ENCODE assay signal across 8 mouse cellular contexts in the genomic region with DNA sequence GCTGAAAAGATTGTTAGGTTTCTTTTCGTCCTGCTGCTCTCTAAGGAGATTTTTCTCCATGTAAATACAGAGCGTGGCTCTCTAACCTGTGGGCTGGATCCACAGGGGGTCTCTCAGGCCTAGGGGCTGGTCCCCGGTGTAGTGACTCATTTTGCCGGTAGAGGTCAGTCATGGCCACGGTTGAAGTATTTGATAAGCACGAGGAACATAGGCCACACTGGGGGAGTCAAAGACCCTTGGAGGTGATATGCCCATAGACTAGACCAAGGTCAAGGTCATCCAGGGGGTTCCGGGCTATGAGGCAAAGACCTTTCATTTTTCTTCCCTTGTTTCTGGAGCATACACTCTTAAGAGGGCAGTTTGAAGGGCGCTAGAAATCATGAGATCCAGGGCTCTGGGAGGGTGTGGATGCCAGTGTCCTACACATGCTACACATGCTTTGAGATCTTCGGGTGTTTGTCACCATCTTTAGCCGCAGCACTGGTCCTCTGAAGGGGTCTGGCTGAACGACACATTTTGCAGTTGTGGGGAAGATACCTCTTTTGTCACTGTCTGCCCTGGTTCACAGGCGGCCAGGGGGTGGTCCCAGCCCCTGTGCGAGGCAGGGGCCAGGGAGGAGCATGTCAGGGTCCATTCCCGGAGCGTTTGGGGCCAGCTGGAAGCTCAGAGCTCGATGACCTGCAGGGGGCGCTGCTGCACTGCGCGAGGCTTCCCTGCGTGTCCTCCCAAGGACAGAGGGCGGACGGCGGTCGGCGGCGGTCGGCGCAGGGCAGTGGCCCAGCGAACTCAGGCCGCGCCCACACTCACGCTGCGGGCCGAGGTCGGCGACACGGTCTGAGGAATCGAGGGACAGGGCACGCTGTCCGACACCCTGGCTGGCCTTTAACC.
DNase-seq lines count a peak whose midpoint lies in the region; ATAC-seq and TF ChIP-seq lines count a peak whose summit lies in the region.

No protein-coding gene starts in this region.

- TF ChIP-seq RAD21 in CH12.LX (IDR thresholded peaks at IDR 0.05; ENCODE audit: low read depth, low read length), result peak; percentile 72

- no peak for TF ChIP-seq EP300 in CH12.LX (IDR thresholded peaks at IDR 0.05; ENCODE audit: low read length)

- no peaks in the 10 kb centered on the region for H3K36me3 ChIP-seq in CH12.LX (replicated peaks in 1 of 2; ENCODE audit: control insufficient read depth in 1 of 2, insufficient read depth in 1 of 2, low read length in 1 of 2)
- no peaks in the 10 kb centered on the region for H3K36me3 ChIP-seq in forebrain, embryonic 15.5 days
- H3K36me3 ChIP-seq in liver, embryonic 16.5 days (ENCODE audit: control insufficient read depth, insufficient read depth), result no peaks in the 10 kb centered on the region
- no peaks in the 10 kb centered on the region for H3K36me3 ChIP-seq in neural tube, embryonic 15.5 days

- no peaks in the 10 kb centered on the region for H3K9me3 ChIP-seq in CH12.LX (replicated peaks; ENCODE audit: low read length)
- H3K9me3 ChIP-seq in forebrain, embryonic 15.5 days, result no peaks in the 10 kb centered on the region
- H3K9me3 ChIP-seq in liver, embryonic 16.5 days (replicated peaks; ENCODE audit: control insufficient read depth, low read length), result no peaks in the 10 kb centered on the region
- no peaks in the 10 kb centered on the region for H3K9me3 ChIP-seq in neural tube, embryonic 15.5 days (replicated peaks)

- peaks cover 27% of the 10 kb centered on the region for H3K27me3 ChIP-seq in CH12.LX (replicated peaks)
- H3K27me3 ChIP-seq in forebrain, embryonic 15.5 days, result no peaks in the 10 kb centered on the region
- peaks cover 11% of the 10 kb centered on the region for H3K27me3 ChIP-seq in liver, embryonic 16.5 days (ENCODE audit: control insufficient read depth, insufficient read depth, low read depth, low read length)
- no peaks in the 10 kb centered on the region for H3K27me3 ChIP-seq in neural tube, embryonic 15.5 days (replicated peaks)

- peak overlapping the region in 1 of 3 experiments; percentile 52 for H3K4me3 ChIP-seq in CH12.LX (replicated peaks in 1 of 3; ENCODE audit: low read depth in 2 of 3, low read length in 2 of 3, poor library complexity in 1 of 3)
- peak overlapping the region; percentile 51 for H3K4me3 ChIP-seq in forebrain, embryonic 15.5 days
- peak overlapping the region; percentile 43 for H3K4me3 ChIP-seq in liver, embryonic 16.5 days (ENCODE audit: low read depth, low read length)
- H3K4me3 ChIP-seq in neural tube, embryonic 15.5 days (replicated peaks), result peak overlapping the region; percentile 51

- dilution Hi-C loops in CH12.LX (cut with MboI; ENCODE audit: extremely low pct_ligation_motif_present, extremely low pct_unique_long_range_greater_than_20kb, low sequenced_read_pairs), result no loop called here

- peak; percentile 51 for DNase-seq in CH12.LX (ENCODE audit: extremely low read depth)
- DNase-seq in c-Kit-positive CD71-positive TER-119-positive erythroid progenitor cells, embryonic 14.5 days (ENCODE audit: low spot score), result peak; percentile 56
- peak; percentile 88 to 92 for DNase-seq in heart, postnatal 14 days
- DNase-seq in large intestine, adult 2 months (ENCODE audit: low read depth, low spot score), result peak; percentile 18
- DNase-seq in testis, postnatal 14 days (ENCODE audit: low spot score), result peak; percentile 86

- TF ChIP-seq CTCF in CH12.LX (conservative IDR thresholded peaks at IDR 0.05 in 1 of 2, IDR thresholded peaks at IDR 0.05 in 1 of 2; ENCODE audit: low read depth in 2 of 2, low read length in 2 of 2), result peak; percentile 34 to 76

- ATAC-seq in forebrain, embryonic 15.5 days (replicated peaks), result peak; percentile 94
- ATAC-seq in liver, embryonic 16.5 days (ENCODE audit: low read depth), result peak; percentile 48
- peak; percentile 95 for ATAC-seq in neural tube, embryonic 15.5 days (ENCODE audit: low FRiP score)

- in situ Hi-C loops in CH12.LX (cut with MboI; ENCODE audit: low pct_ligation_motif_present, low pct_unique_long_range_greater_than_20kb, low sequenced_read_pairs), result no loop called here

- H3K4me1 ChIP-seq in CH12.LX (ENCODE audit: control insufficient read depth in 1 of 2, insufficient read depth in 2 of 2), result peaks cover 2 to 5% of the 10 kb centered on the region in 2 experiments; a peak in 3 of 4 replicates
- peaks cover 11% of the 10 kb centered on the region for H3K4me1 ChIP-seq in forebrain, embryonic 15.5 days
- H3K4me1 ChIP-seq in liver, embryonic 16.5 days (ENCODE audit: control insufficient read depth, low read depth, low read length), result no peaks in the 10 kb centered on the region; the same call in 1 of the 2 replicates
- peaks cover 16% of the 10 kb centered on the region for H3K4me1 ChIP-seq in neural tube, embryonic 15.5 days

- 3% methylated on average over 40 of the region's 40 CpGs for WGBS in forebrain, embryonic 15.5 days
- WGBS in large intestine, adult 2 months, result 5% methylated on average over 40 of the region's 40 CpGs
- 4% methylated on average over 40 of the region's 40 CpGs for WGBS in liver, embryonic 16.5 days (ENCODE audit: insufficient replicate concordance)
- 5% methylated on average over 39 of the region's 40 CpGs for WGBS in neural tube, embryonic 15.5 days

- no peak overlapping the region for H3K27ac ChIP-seq in CH12.LX (ENCODE audit: insufficient read depth, low read depth)
- H3K27ac ChIP-seq in forebrain, embryonic 15.5 days (replicated peaks), result no peak overlapping the region
- H3K27ac ChIP-seq in liver, embryonic 16.5 days (ENCODE audit: low read length), result no peak overlapping the region
- H3K27ac ChIP-seq in neural tube, embryonic 15.5 days (replicated peaks), result peak overlapping the region; percentile 73

- no peaks in the 10 kb centered on the region for H3K79me2 ChIP-seq in CH12.LX (replicated peaks; ENCODE audit: control insufficient read depth, extremely low read depth, insufficient read depth, poor library complexity, severe bottlenecking)

- H3K4me2 ChIP-seq in CH12.LX (ENCODE audit: insufficient read depth, low read depth, poor library complexity, severe bottlenecking), result peak overlapping the region; percentile 12
- peak overlapping the region; percentile 88 for H3K4me2 ChIP-seq in forebrain, embryonic 15.5 days (replicated peaks)
- peak overlapping the region; percentile 59 for H3K4me2 ChIP-seq in liver, embryonic 16.5 days (ENCODE audit: low read depth, low read length)
- peak overlapping the region; percentile 78 for H3K4me2 ChIP-seq in neural tube, embryonic 15.5 days

- no peak overlapping the region for H3K9ac ChIP-seq in CH12.LX (ENCODE audit: insufficient read depth, low read depth)
- H3K9ac ChIP-seq in forebrain, embryonic 15.5 days (replicated peaks), result peak overlapping the region; percentile 63
- H3K9ac ChIP-seq in liver, embryonic 16.5 days (ENCODE audit: low read depth, low read length), result no peak overlapping the region
- H3K9ac ChIP-seq in neural tube, embryonic 15.5 days (replicated peaks), result peak overlapping the region; percentile 54

- no peak for TF ChIP-seq POLR2A in CH12.LX (IDR thresholded peaks at IDR 0.05; ENCODE audit: low read depth, low read length)

- intact Hi-C loops in heart, postnatal 14 days (cut with DNase I), result loop anchor here (2.0 to 10.0 kb wide), 2 partner anchors 444 to 1576 kb away; no protein-coding TSS in a partner anchor

TF ChIP-seq in CH12.LX, 34 proteins besides CTCF, POLR2A, EP300 and RAD21:
- TF ChIP-seq TCF12 (IDR thresholded peaks at IDR 0.05; ENCODE audit: low read depth, low read length), result no peak
- TF ChIP-seq SMC3 (IDR thresholded peaks at IDR 0.05; ENCODE audit: low read depth, low read length), result peak; percentile 46

Comparison
In these comparisons a context has a peak if more than half of its experiments do, and no peak if none do; other contexts are left out.
1. DNase-seq: peak in every context shown above with its lines; median percentile 90 in heart, postnatal 14 days; 86 in testis, postnatal 14 days; 56 in c-Kit-positive CD71-positive TER-119-positive erythroid progenitor cells, embryonic 14.5 days; 51 in CH12.LX; 18 in large intestine, adult 2 months.
2. H3K4me2 ChIP-seq: peak in every context shown above with its lines; median percentile 88 in forebrain, embryonic 15.5 days; 78 in neural tube, embryonic 15.5 days; 59 in liver, embryonic 16.5 days; 12 in CH12.LX.
3. H3K9ac ChIP-seq: peak in forebrain, embryonic 15.5 days (single experiment) and neural tube, embryonic 15.5 days (single experiment); none in CH12.LX (single experiment) and liver, embryonic 16.5 days (single experiment).
4. Peak in every context shown above with its lines, with median percentiles within 50 percentile points of each other: ATAC-seq.